Comparison of ENCODE assay signal across 22 mouse cellular contexts in the genomic region with DNA sequence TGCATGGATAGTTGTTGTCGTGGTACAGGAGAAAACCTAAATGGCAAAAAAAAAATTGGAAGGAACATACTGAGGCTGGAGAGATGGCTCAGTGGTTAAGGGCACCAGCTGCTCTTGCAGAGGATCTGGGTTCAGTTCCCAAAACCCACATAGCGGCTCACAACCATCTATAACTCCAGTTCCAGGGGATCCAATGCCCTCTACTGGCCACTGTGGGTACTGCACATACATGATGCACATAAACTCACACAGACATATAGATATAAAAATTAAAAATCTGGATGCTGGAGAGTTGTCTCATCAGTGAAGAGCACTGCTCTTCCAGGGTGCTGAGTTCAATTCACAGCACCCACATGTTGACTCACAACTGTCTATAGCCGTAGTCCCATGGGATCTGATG.
A peak's percentile ranks its signal among the peaks of the same experiment; 100 is the strongest.
DNase-seq lines count a peak whose midpoint lies in the region; ATAC-seq and TF ChIP-seq lines count a peak whose summit lies in the region.
"Had no signal": no experiment of that assay in that cellular context is flagged by ENCODE, and none has a peak within 500 bp of the region (broad histone marks: within the 10 kb centered on the region; RNA-seq: fewer than 3 reads in every experiment).

No protein-coding gene starts in this region.

- no peak for ATAC-seq in hindbrain, postnatal 0 days
- ATAC-seq in hindbrain, embryonic 12.5 days (ENCODE audit: low FRiP score) = no peak
- no peak for ATAC-seq in lung, embryonic 14.5 days (ENCODE audit: insufficient read depth)
- ATAC-seq in G1E (ENCODE audit: extremely low read depth, insufficient number of reproducible peaks, low FRiP score, poor library complexity, severe bottlenecking) = no peak
- ATAC-seq: Patski had no signal

- peaks cover 9% of the 10 kb centered on the region for H3K4me1 ChIP-seq in hindbrain, postnatal 0 days (ENCODE audit: insufficient read depth, low read length)
- peaks cover 20% of the 10 kb centered on the region for H3K4me1 ChIP-seq in hindbrain, embryonic 12.5 days
- no peaks in the 10 kb centered on the region for H3K4me1 ChIP-seq in lung, embryonic 14.5 days (ENCODE audit: insufficient read depth)
- peaks cover 19% of the 10 kb centered on the region for H3K4me1 ChIP-seq in G1E (ENCODE audit: insufficient read depth, low read depth, low read length)
- H3K4me1 ChIP-seq in small intestine, adult 2 months (ENCODE audit: control insufficient read depth, insufficient read depth, insufficient read length, low read length) = no peaks in the 10 kb centered on the region

- DNase-seq in hindbrain, postnatal 0 days (ENCODE audit: low spot score) = no peak
- no peak for DNase-seq in lung, embryonic 14.5 days
- DNase-seq in lung, postnatal 14 days = no peak
- no peak for DNase-seq in G1E (ENCODE audit: low spot score)
- DNase-seq in urinary bladder, postnatal 14 days (ENCODE audit: low spot score) = no peak
- no peak for DNase-seq in adrenal gland, postnatal 25 days
- DNase-seq: cerebellum, adult 9-11 months; gastrocnemius, postnatal 10 days; heart, postnatal 10 days; kidney, adult 18-20 months; kidney, postnatal 4 days; retina, postnatal 1 day; thymus, postnatal 25 days had no signal

- H3K27ac ChIP-seq in hindbrain, postnatal 0 days = no peak overlapping the region
- H3K27ac ChIP-seq in hindbrain, embryonic 12.5 days = no peak overlapping the region
- H3K27ac ChIP-seq in lung, embryonic 14.5 days (ENCODE audit: low read depth) = no peak overlapping the region
- H3K27ac ChIP-seq in small intestine, adult 2 months (ENCODE audit: insufficient read depth, low read depth, low read length) = no peak overlapping the region
- H3K27ac ChIP-seq: embryonic facial prominence, embryonic 13.5 days; hindbrain, embryonic 14.5 days; limb, embryonic 10.5 days; macrophage; midbrain, embryonic 12.5 days had no signal

- H3K9ac ChIP-seq in hindbrain, postnatal 0 days (replicated peaks; ENCODE audit: low read length) = no peak overlapping the region
- no peak overlapping the region for H3K9ac ChIP-seq in hindbrain, embryonic 12.5 days
- H3K9ac ChIP-seq in lung, embryonic 14.5 days = no peak overlapping the region
- H3K9ac ChIP-seq: embryonic facial prominence, embryonic 13.5 days; hindbrain, embryonic 14.5 days; midbrain, embryonic 12.5 days had no signal

- H3K36me3 ChIP-seq in hindbrain, postnatal 0 days (ENCODE audit: insufficient read depth, low read length) = no peaks in the 10 kb centered on the region
- no peaks in the 10 kb centered on the region for H3K36me3 ChIP-seq in hindbrain, embryonic 12.5 days
- H3K36me3 ChIP-seq in lung, embryonic 14.5 days (ENCODE audit: insufficient read depth) = no peaks in the 10 kb centered on the region
- no peaks in the 10 kb centered on the region for H3K36me3 ChIP-seq in G1E (replicated peaks)
- H3K36me3 ChIP-seq in small intestine, adult 2 months (ENCODE audit: control insufficient read depth, insufficient read depth, low read length) = no peaks in the 10 kb centered on the region
- H3K36me3 ChIP-seq: embryonic facial prominence, embryonic 13.5 days; limb, embryonic 10.5 days; midbrain, embryonic 12.5 days had no signal

- H3K27me3 ChIP-seq in hindbrain, postnatal 0 days (ENCODE audit: insufficient read depth, low read length) = no peaks in the 10 kb centered on the region
- no peaks in the 10 kb centered on the region for H3K27me3 ChIP-seq in hindbrain, embryonic 12.5 days
- H3K27me3 ChIP-seq in lung, embryonic 14.5 days (ENCODE audit: insufficient read depth, low read length) = no peaks in the 10 kb centered on the region
- peaks cover 30% of the 10 kb centered on the region for H3K27me3 ChIP-seq in G1E (ENCODE audit: insufficient read depth, low read length)
- no peaks in the 10 kb centered on the region for H3K27me3 ChIP-seq in small intestine, adult 2 months (ENCODE audit: control insufficient read depth, insufficient read depth, low read length)

- no peak for TF ChIP-seq POLR2A in small intestine, adult 2 months (IDR thresholded peaks at IDR 0.05; ENCODE audit: low read depth, low read length)

- no peak overlapping the region for H3K4me2 ChIP-seq in hindbrain, postnatal 0 days (ENCODE audit: low read depth, low read length)
- H3K4me2 ChIP-seq in hindbrain, embryonic 12.5 days (replicated peaks) = no peak overlapping the region
- H3K4me2 ChIP-seq in lung, embryonic 14.5 days = no peak overlapping the region
- H3K4me2 ChIP-seq: embryonic facial prominence, embryonic 13.5 days; hindbrain, embryonic 14.5 days; midbrain, embryonic 12.5 days had no signal

- H3K9me3 ChIP-seq in hindbrain, postnatal 0 days (ENCODE audit: low read length) = no peaks in the 10 kb centered on the region
- H3K9me3 ChIP-seq in hindbrain, embryonic 12.5 days (replicated peaks) = peaks cover 6% of the 10 kb centered on the region; the same call in 1 of the 2 replicates
- H3K9me3 ChIP-seq in lung, embryonic 14.5 days (ENCODE audit: low read depth, low read length) = 0 out of 2 replicates have a peak, but pooled peaks cover 7% of the 10 kb centered on the region
- peaks cover 9% of the 10 kb centered on the region for H3K9me3 ChIP-seq in G1E (replicated peaks)

- WGBS in hindbrain, postnatal 0 days = 99% methylated on average over 3 of the region's 3 CpGs
- WGBS in hindbrain, embryonic 12.5 days = 94% methylated on average over 3 of the region's 3 CpGs
- WGBS in lung, embryonic 14.5 days = 89% methylated on average over 3 of the region's 3 CpGs
- 96% methylated on average over 3 of the region's 3 CpGs for WGBS in small intestine, adult 2 months

- peak; percentile 33 for TF ChIP-seq CTCF in hindbrain, postnatal 0 days (IDR thresholded peaks at IDR 0.05; ENCODE audit: low read depth)
- peak; percentile 53 for TF ChIP-seq CTCF in lung, embryonic 14.5 days (IDR thresholded peaks at IDR 0.05; ENCODE audit: low read depth)
- TF ChIP-seq CTCF in G1E (IDR thresholded peaks at IDR 0.05; ENCODE audit: low read depth, low read length) = peak; percentile 32
- TF ChIP-seq CTCF in small intestine, adult 2 months (IDR thresholded peaks at IDR 0.05; ENCODE audit: extremely low read depth, insufficient read length, insufficient replicate concordance, low read depth, low read length) = peak; percentile 30; the same call in 1 of the 2 replicates

- no peak overlapping the region for H3K4me3 ChIP-seq in hindbrain, postnatal 0 days (ENCODE audit: low read length)
- no peak overlapping the region for H3K4me3 ChIP-seq in hindbrain, embryonic 12.5 days
- H3K4me3 ChIP-seq in lung, embryonic 14.5 days (ENCODE audit: low read depth, low read length) = no peak overlapping the region
- no peak overlapping the region for H3K4me3 ChIP-seq in G1E (ENCODE audit: low read depth, low read length)
- no peak overlapping the region for H3K4me3 ChIP-seq in small intestine, adult 2 months (ENCODE audit: low read depth, low read length)
- H3K4me3 ChIP-seq: embryonic facial prominence, embryonic 13.5 days; limb, embryonic 10.5 days; midbrain, embryonic 12.5 days; myocyte had no signal
